Mouse (Mus musculus) left cerebral cortex, postnatal 4 days (tissue): Measurements from ENCODE around the gene Serpina3n. TPM values are rescaled to one million over a fixed set of nuclear protein-coding genes. Genes with fewer than 3 reads are reported as not detected.
"Not testable (repeated sequence)": the region's sequence is repeated elsewhere in the genome, so short reads cannot be mapped to it uniquely, and the experiment has no call there.

Experiments used
- DNase-seq: peaks from one replicate; pipeline ENCODE4 v3.0.0-alpha.2; 2022
- intact Hi-C: fragments of 180-260 bp; cut with DNase I; formaldehyde crosslinking; loops from one replicate; pipeline ENCODE4 v1.15.1; 2025
- total RNA-seq, 2 experiments: library from RNA; stranded (reverse); gene quantifications; 2 replicates each; pipeline ENCODE4 v1.2.3; 2021

The Serpina3n gene
- total RNA-seq, 2 experiments from 2014 or later: 1.7 to 2.5 TPM

GRCm38 (mm10) chr12:104431359-104431758 lies 24.8 kb downstream of the Serpina3n start:
- no peak for DNase-seq
- intact Hi-C loops: no loop called here

GRCm38 (mm10) chr12:104433214-104433613 lies 26.7 kb downstream of the Serpina3n start:
- intact Hi-C loops: no loop called here
- no peak for DNase-seq

- no peak for DNase-seq
- intact Hi-C loops: no loop called here
Observed at GRCm38 (mm10) chr12:104433951-104434735, 27.6 kb downstream of the Serpina3n start.

GRCm38 (mm10) chr12:104440087-104440760 lies 33.7 kb downstream of the Serpina3n start:
- intact Hi-C loops: loop anchor here (5.0 kb wide), 2 partner anchors 257 to 497 kb away; no protein-coding TSS in a partner anchor

GRCm38 (mm10) chr12:104443716-104444115 lies 37.2 kb downstream of the Serpina3n start:
- intact Hi-C loops: loop anchor here (5.0 kb wide), 2 partner anchors 254 to 494 kb away; no protein-coding TSS in a partner anchor

More at GRCm38 (mm10) chr12:104440087-104440760, 33.7 kb downstream of the Serpina3n start:
- DNase-seq: peak; percentile 86

GRCm38 (mm10) chr12:104447056-104447455 lies 40.5 kb downstream of the Serpina3n start:
- intact Hi-C loops, DNase-seq: not testable (repeated sequence)

More at GRCm38 (mm10) chr12:104443716-104444115, 37.2 kb downstream of the Serpina3n start:
- DNase-seq: no peak

- intact Hi-C loops: no loop called here
- DNase-seq: peak; percentile 41
Observed at GRCm38 (mm10) chr12:104448099-104448498, 41.6 kb downstream of the Serpina3n start.

GRCm38 (mm10) chr12:104450257-104450656 lies 43.7 kb downstream of the Serpina3n start:
- DNase-seq: no peak
- intact Hi-C loops: no loop called here

- DNase-seq: no peak
- intact Hi-C loops: no loop called here
Observed at GRCm38 (mm10) chr12:104453002-104453401, 46.5 kb downstream of the Serpina3n start.

- intact Hi-C loops: no loop called here
- DNase-seq: no peak
Observed at GRCm38 (mm10) chr12:104459377-104459776, 52.8 kb downstream of the Serpina3n start.

GRCm38 (mm10) chr12:104461372-104461771 lies 54.8 kb downstream of the Serpina3n start:
- intact Hi-C loops: no loop called here
- no peak for DNase-seq

Other genes with a start within 250 kb of the Serpina3n start
- gene Serpina3f, start 192.2 kb upstream of the Serpina3n start, total RNA-seq: not detected
- gene Serpina3g, start 170.5 kb upstream of the Serpina3n start, total RNA-seq: under 1 TPM in 1 of 2 experiments, not detected in 1; 0.50 TPM
- not detected for gene Serpina3i, start 143.6 kb upstream of the Serpina3n start, total RNA-seq
- gene Serpina3j, start 92.2 kb upstream of the Serpina3n start, total RNA-seq: not detected
- gene Serpina3k, start 68.2 kb upstream of the Serpina3n start, total RNA-seq: not detected
- gene Serpina3m, start 68.2 kb upstream of the Serpina3n start, total RNA-seq: not detected
- not detected for gene Gsc, start 66.6 kb downstream of the Serpina3n start, total RNA-seq